Mouse (Mus musculus): ENCODE data around the gene Eif4e3. TPM values are rescaled to one million over a fixed set of nuclear protein-coding genes. Genes with fewer than 3 reads are reported as not detected.

The Eif4e3 gene
- 3.5 TPM for polyA plus RNA-seq (2014; fragmentation: Illumina TruSeq; extraction: RNeasy Lipid Tissue Mini Kit (QIAGEN cat#74804); ENCODE audit: low read depth, low replicate concordance)

GRCm38 (mm10) chr6:99666318-99667171 lies at the start of gene Eif4e3, which contains the start of gene Gm20696:
TSS of gene Eif4e3 (minus strand) at chr6:99666771.
TSS of gene Gm20696 (minus strand) at chr6:99666797.

DNA sequence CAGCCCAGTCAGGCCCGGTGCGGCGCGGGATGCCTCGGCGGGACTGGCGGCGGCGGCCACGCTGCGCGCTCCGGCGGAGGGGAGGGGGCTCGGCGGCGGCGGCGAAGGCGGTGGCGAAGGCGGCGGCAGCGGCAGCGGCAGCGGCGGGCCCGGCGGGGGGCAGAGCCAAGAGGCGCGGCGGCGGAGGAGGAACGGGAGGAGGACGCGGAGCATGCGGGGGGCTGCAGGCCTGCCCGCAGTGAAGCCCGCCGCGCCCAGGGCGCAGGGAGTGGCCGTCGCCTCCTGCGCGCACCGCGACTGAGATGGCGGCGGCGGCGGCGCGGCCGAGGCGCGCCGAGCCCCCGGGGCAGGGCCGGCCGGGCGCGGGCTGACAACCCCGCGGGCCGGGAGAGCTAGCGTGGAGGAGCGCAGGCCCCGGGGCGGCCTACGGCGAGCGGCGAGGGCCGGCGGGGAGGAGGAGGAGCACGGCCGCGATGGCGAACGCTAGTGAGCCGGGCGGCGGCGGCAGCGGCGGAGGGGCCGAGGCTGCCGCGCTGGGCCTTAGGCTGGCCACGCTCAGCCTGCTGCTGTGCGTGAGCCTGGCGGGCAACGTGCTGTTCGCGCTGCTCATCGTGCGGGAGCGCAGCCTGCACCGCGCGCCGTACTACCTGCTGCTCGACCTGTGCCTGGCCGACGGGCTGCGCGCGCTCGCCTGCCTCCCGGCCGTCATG lies 25.8 kb upstream of the Eif4e3 start, which contains the start of gene Gpr27:
TSS of gene Gpr27 (plus strand) at position 474 of the 710 bp plus-strand sequence.

Other genes starting within 250 kb of the Eif4e3 start
- gene Foxp1, start 144.1 kb downstream of the Eif4e3 start, polyA plus RNA-seq (2014; fragmentation: Illumina TruSeq; extraction: RNeasy Lipid Tissue Mini Kit (QIAGEN cat#74804); ENCODE audit: low read depth, low replicate concordance): 10.4 TPM
- not detected for gene Gm20696, start within 50 bp of the Eif4e3 start, polyA plus RNA-seq (2014; fragmentation: Illumina TruSeq; extraction: RNeasy Lipid Tissue Mini Kit (QIAGEN cat#74804); ENCODE audit: low read depth, low replicate concordance)
- gene Gpr27, start 25.9 kb upstream of the Eif4e3 start, polyA plus RNA-seq (2014; fragmentation: Illumina TruSeq; extraction: RNeasy Lipid Tissue Mini Kit (QIAGEN cat#74804); ENCODE audit: low read depth, low replicate concordance): 0.41 TPM
- gene Prok2, start 59.6 kb upstream of the Eif4e3 start, polyA plus RNA-seq (2014; fragmentation: Illumina TruSeq; extraction: RNeasy Lipid Tissue Mini Kit (QIAGEN cat#74804); ENCODE audit: low read depth, low replicate concordance): 78.1 TPM

Data from testis, adult 10 weeks (tissue).